Mouse (Mus musculus): ENCODE data around the gene Slc44a2. TPM values are rescaled to one million over a fixed set of nuclear protein-coding genes. Genes with fewer than 3 reads are reported as not detected.

Gene Slc44a2
- total and polyA plus RNA-seq, 3 experiments, result 22.1 to 62.9 (median 36.5) TPM

GRCm38 (mm10) chr9:21367357-21368111, 47.0 kb downstream of the Slc44a2 start, which contains the start of gene Ilf3:
Ilf3 (plus strand) TSS chr9:21367871.
- H3K9ac ChIP-seq (ENCODE audit: insufficient read depth, low read depth), result peak within 1 kb of the TSS; percentile 76
- DNase-seq (ENCODE audit: extremely low read depth), result peak; percentile 99
- peak within 1 kb of the TSS; percentile 78 to 96 (median 90) for H3K4me3 ChIP-seq (replicated peaks in 1 of 3; ENCODE audit: low read depth in 2 of 3, low read length in 2 of 3, poor library complexity in 1 of 3)
- in situ Hi-C loops (cut with MboI; ENCODE audit: low pct_ligation_motif_present, low pct_unique_long_range_greater_than_20kb, low sequenced_read_pairs) (loop anchor here (5.0 kb wide), 1 partner anchor 45 kb away; the partner anchor contains the start of gene Qtrt1), dilution Hi-C loops (cut with MboI; ENCODE audit: extremely low pct_ligation_motif_present, extremely low pct_unique_long_range_greater_than_20kb, low sequenced_read_pairs) (no loop called here)
- peak within 1 kb of the TSS; percentile 95 for H3K4me2 ChIP-seq (ENCODE audit: insufficient read depth, low read depth, poor library complexity, severe bottlenecking)
- no peaks in the 10 kb centered on the region for H3K27me3 ChIP-seq (replicated peaks)
- peaks cover 4 to 18% of the 10 kb centered on the region in 2 experiments for H3K36me3 ChIP-seq (replicated peaks in 1 of 2; ENCODE audit: control insufficient read depth in 1 of 2, insufficient read depth in 1 of 2, low read length in 1 of 2)
- H3K79me2 ChIP-seq (replicated peaks; ENCODE audit: control insufficient read depth, extremely low read depth, insufficient read depth, poor library complexity, severe bottlenecking), result peaks cover 42% of the 10 kb centered on the region
- H3K4me1 ChIP-seq (ENCODE audit: control insufficient read depth in 1 of 2, insufficient read depth in 2 of 2), result peaks cover 2 to 39% of the 10 kb centered on the region in 2 experiments; a peak in 3 of 4 replicates
- TF ChIP-seq PAX5 (IDR thresholded peaks at IDR 0.05; ENCODE audit: low read length), result no peak
- no peak; the same call in 1 of the 2 replicates for TF ChIP-seq JUN (IDR thresholded peaks at IDR 0.05; ENCODE audit: insufficient read depth, low read depth, low read length)
- TF ChIP-seq CHD2 (IDR thresholded peaks at IDR 0.05; ENCODE audit: low read length), result no peak
- no peak for TF ChIP-seq ZC3H11A (IDR thresholded peaks at IDR 0.05; ENCODE audit: low read depth, low read length)
- TF ChIP-seq SIN3A (IDR thresholded peaks at IDR 0.05; ENCODE audit: low read length), result peak; percentile 97
- TF ChIP-seq RAD21 (IDR thresholded peaks at IDR 0.05; ENCODE audit: low read depth, low read length), result no peak
- peak; percentile 63; the same call in 1 of the 2 replicates for TF ChIP-seq EP300 (IDR thresholded peaks at IDR 0.05; ENCODE audit: low read length)
- TF ChIP-seq NRF1 (IDR thresholded peaks at IDR 0.05; ENCODE audit: low read depth, low read length), result peak; percentile 70
- TF ChIP-seq NELFE (IDR thresholded peaks at IDR 0.05; ENCODE audit: low read depth, low read length), result peak; percentile 33; the same call in 1 of the 2 replicates
- peak; percentile 85 for TF ChIP-seq E2F4 (IDR thresholded peaks at IDR 0.05; ENCODE audit: insufficient replicate concordance, low read depth, low read length)
- no peak for TF ChIP-seq SMC3 (IDR thresholded peaks at IDR 0.05; ENCODE audit: low read depth, low read length)
- peak; percentile 28; the same call in 1 of the 2 replicates for TF ChIP-seq ELF1 (IDR thresholded peaks at IDR 0.05; ENCODE audit: low read depth, low read length)
- TF ChIP-seq MXI1 (IDR thresholded peaks at IDR 0.05; ENCODE audit: low read depth, low read length), result no peak; the same call in 1 of the 2 replicates
- peak; percentile 69; the same call in 1 of the 2 replicates for TF ChIP-seq IRF4 (IDR thresholded peaks at IDR 0.05; ENCODE audit: low read depth, low read length)
- TF ChIP-seq USF2 (conservative IDR thresholded peaks at IDR 0.05; ENCODE audit: low read depth, low read length), result peak; percentile 100
- TF ChIP-seq ZMIZ1 (IDR thresholded peaks at IDR 0.05; ENCODE audit: low read depth, low read length), result peak; percentile 17; the same call in 1 of the 2 replicates
- no peak for TF ChIP-seq POLR2AphosphoS2 (IDR thresholded peaks at IDR 0.05; ENCODE audit: low read depth, low read length)
- TF ChIP-seq BHLHE40 (IDR thresholded peaks at IDR 0.05; ENCODE audit: low read depth, low read length), result peak; percentile 100
- TF ChIP-seq CTCF (conservative IDR thresholded peaks at IDR 0.05 in 1 of 2, IDR thresholded peaks at IDR 0.05 in 1 of 2; ENCODE audit: low read depth in 2 of 2, low read length in 2 of 2), result no peak
- 0 out of 2 replicates have a peak, but pooled peaks have one; percentile 78 for TF ChIP-seq RCOR1 (conservative IDR thresholded peaks at IDR 0.05; ENCODE audit: low read depth, low read length)
- peak; percentile 87 for TF ChIP-seq MYC (IDR thresholded peaks at IDR 0.05; ENCODE audit: low read depth, low read length)
- peak; percentile 95 for TF ChIP-seq ETS1 (conservative IDR thresholded peaks at IDR 0.05; ENCODE audit: low read depth, low read length)
- peak; percentile 44 for TF ChIP-seq JUND (conservative IDR thresholded peaks at IDR 0.05; ENCODE audit: low read depth, low read length)
- peak; percentile 72; the same call in 1 of the 2 replicates for TF ChIP-seq GABPA (IDR thresholded peaks at IDR 0.05; ENCODE audit: insufficient replicate concordance, low read depth, low read length)
- TF ChIP-seq USF1 (IDR thresholded peaks at IDR 0.05; ENCODE audit: low read depth, low read length), result peak; percentile 97
- no peak; the same call in 1 of the 2 replicates for TF ChIP-seq MAZ (IDR thresholded peaks at IDR 0.05; ENCODE audit: low read depth, low read length)
- no peak for TF ChIP-seq MAFK (IDR thresholded peaks at IDR 0.05; ENCODE audit: insufficient replicate concordance, low read length)
- TF ChIP-seq POLR2A (IDR thresholded peaks at IDR 0.05; ENCODE audit: low read depth, low read length), result peak; percentile 70
- TF ChIP-seq ZKSCAN1 (IDR thresholded peaks at IDR 0.05; ENCODE audit: borderline replicate concordance, low read depth, low read length), result no peak
- TF ChIP-seq CHD1 (IDR thresholded peaks at IDR 0.05; ENCODE audit: low read depth, low read length), result no peak
- TF ChIP-seq MAX (IDR thresholded peaks at IDR 0.05; ENCODE audit: low read length), result peak; percentile 100
- TF ChIP-seq UBTF (IDR thresholded peaks at IDR 0.05; ENCODE audit: low read depth, low read length), result no peak
- peak; percentile 72 for TF ChIP-seq MEF2A (IDR thresholded peaks at IDR 0.05; ENCODE audit: borderline replicate concordance, low read depth, low read length)
- TF ChIP-seq TCF12 (IDR thresholded peaks at IDR 0.05; ENCODE audit: low read depth, low read length), result peak; percentile 58; the same call in 1 of the 2 replicates
- no peak for TF ChIP-seq KAT2A (IDR thresholded peaks at IDR 0.05; ENCODE audit: insufficient replicate concordance, low read length)
- TF ChIP-seq ZNF384 (IDR thresholded peaks at IDR 0.05; ENCODE audit: low read depth, low read length), result peak; percentile 23; the same call in 1 of the 2 replicates
- peak; percentile 73 for TF ChIP-seq HCFC1 (IDR thresholded peaks at IDR 0.05; ENCODE audit: low read depth, low read length)
- 0 out of 2 replicates have a peak, but pooled peaks have one; percentile 28 for TF ChIP-seq TBP (conservative IDR thresholded peaks at IDR 0.05; ENCODE audit: low read depth, low read length)
- peak within 1 kb of the TSS; percentile 68 for H3K27ac ChIP-seq (ENCODE audit: insufficient read depth, low read depth)
- H3K9me3 ChIP-seq (replicated peaks; ENCODE audit: low read length), result no peaks in the 10 kb centered on the region

Measured in CH12.LX (cell line).